Mouse (Mus musculus): ENCODE measurements around the gene Zdhhc18. TPM values are rescaled to one million over a fixed set of nuclear protein-coding genes. Genes with fewer than 3 reads are reported as not detected.

Zdhhc18 gene
- 22.5 TPM for polyA plus RNA-seq (2017; shearing (Covaris generic))

GRCm38 (mm10) chr4:133649989-133650699 lies at the start of gene Zdhhc18:
Gene Zdhhc18 (minus strand): TSS chr4:133650154.

GRCm38 (mm10) chr4:133671881-133672844 lies 22.2 kb upstream of the Zdhhc18 start, which contains the start of gene Pigv:
Gene Pigv (minus strand): TSS chr4:133672647.

GRCm38 (mm10) chr4:133601721-133602218 lies 48.2 kb downstream of the Zdhhc18 start, which contains the start of gene Sfn:
Gene Sfn (minus strand): TSS chr4:133602168.

GRCm38 (mm10) chr4:133584059-133584951 lies 65.6 kb downstream of the Zdhhc18 start, which contains the start of gene Gpn2:
Gene Gpn2 (plus strand): TSS chr4:133584362.

GRCm38 (mm10) chr4:133574070-133574842 lies 75.7 kb downstream of the Zdhhc18 start, which contains the start of gene Gpatch3:
Gene Gpatch3 (plus strand): TSS chr4:133574745.

Other genes with a start within 250 kb of the Zdhhc18 start
- not detected for gene Tent5b, start 170.0 kb downstream of the Zdhhc18 start, polyA plus RNA-seq (2017; shearing (Covaris generic))
- not detected for gene Trnp1, start 151.6 kb downstream of the Zdhhc18 start, polyA plus RNA-seq (2017; shearing (Covaris generic))
- gene Kdf1, start 131.2 kb downstream of the Zdhhc18 start, polyA plus RNA-seq (2017; shearing (Covaris generic)): 0.39 TPM
- gene Nudc, start 104.2 kb downstream of the Zdhhc18 start, polyA plus RNA-seq (2017; shearing (Covaris generic)): 148 TPM
- not detected for gene Nr0b2, start 96.8 kb downstream of the Zdhhc18 start, polyA plus RNA-seq (2017; shearing (Covaris generic))
- gene Gpatch3, start 75.4 kb downstream of the Zdhhc18 start, polyA plus RNA-seq (2017; shearing (Covaris generic)): 2.6 TPM
- gene Gpn2, start 65.8 kb downstream of the Zdhhc18 start, polyA plus RNA-seq (2017; shearing (Covaris generic)): 21.0 TPM
- 10.9 TPM for gene Sfn, start 48.0 kb downstream of the Zdhhc18 start, polyA plus RNA-seq (2017; shearing (Covaris generic))
- 30.4 TPM for gene Pigv, start 22.5 kb upstream of the Zdhhc18 start, polyA plus RNA-seq (2017; shearing (Covaris generic))
- 32.8 TPM for gene Arid1a, start 106.6 kb upstream of the Zdhhc18 start, polyA plus RNA-seq (2017; shearing (Covaris generic))
- 295 TPM for gene Rps6ka1, start 237.6 kb upstream of the Zdhhc18 start, polyA plus RNA-seq (2017; shearing (Covaris generic))

All from activated CD4-positive, CD25-positive, alpha-beta regulatory T cell, adult 9 weeks (primary cell).